Mouse (Mus musculus): ENCODE results near the gene Pik3r2.

Pik3r2 gene

DNA sequence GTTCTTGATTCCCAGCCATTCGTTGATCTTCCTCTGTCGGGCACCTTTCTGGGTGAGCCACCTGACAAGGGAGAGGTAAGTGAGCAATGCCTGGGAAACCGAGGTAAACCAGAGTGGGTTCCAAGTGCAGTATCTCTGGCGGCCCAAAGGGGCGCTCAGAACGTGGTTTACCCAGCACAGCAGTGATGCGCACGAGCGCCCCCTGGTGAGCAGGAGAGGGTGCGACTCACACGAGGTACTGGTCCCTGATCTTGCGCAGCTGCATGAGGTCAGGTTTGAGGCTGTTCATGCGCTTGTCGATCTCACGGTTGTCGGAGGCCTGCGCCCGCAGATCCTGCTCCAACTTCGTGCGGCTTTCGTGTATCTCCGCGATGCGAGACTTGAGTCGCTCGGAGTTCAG lies 7.2 kb downstream of the Pik3r2 start:
- no peak for TF ChIP-seq GATA4 (IDR thresholded peaks at IDR 0.05; ENCODE audit: insufficient replicate concordance, low read length)

DNA sequence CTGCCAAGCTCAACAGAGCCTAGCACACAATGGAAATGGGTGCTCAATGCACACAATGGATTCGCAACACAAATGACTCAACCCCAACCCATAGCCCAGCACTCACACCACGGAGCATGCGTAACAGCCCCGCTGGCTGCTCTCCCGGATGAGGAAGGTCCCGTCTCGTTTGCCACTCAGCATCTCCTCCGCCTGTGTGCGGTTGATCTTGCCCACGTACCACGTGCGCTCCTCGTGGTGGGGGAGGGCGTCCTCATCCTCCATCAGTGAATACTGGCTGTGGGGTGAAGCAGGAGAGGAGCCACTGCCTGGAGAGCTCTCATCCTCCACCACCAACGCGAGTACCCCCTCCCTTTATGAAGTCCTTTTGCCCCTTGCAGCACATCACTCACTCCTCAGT lies 7.6 kb downstream of the Pik3r2 start:
- no peak for TF ChIP-seq GATA4 (IDR thresholded peaks at IDR 0.05; ENCODE audit: insufficient replicate concordance, low read length)

DNA sequence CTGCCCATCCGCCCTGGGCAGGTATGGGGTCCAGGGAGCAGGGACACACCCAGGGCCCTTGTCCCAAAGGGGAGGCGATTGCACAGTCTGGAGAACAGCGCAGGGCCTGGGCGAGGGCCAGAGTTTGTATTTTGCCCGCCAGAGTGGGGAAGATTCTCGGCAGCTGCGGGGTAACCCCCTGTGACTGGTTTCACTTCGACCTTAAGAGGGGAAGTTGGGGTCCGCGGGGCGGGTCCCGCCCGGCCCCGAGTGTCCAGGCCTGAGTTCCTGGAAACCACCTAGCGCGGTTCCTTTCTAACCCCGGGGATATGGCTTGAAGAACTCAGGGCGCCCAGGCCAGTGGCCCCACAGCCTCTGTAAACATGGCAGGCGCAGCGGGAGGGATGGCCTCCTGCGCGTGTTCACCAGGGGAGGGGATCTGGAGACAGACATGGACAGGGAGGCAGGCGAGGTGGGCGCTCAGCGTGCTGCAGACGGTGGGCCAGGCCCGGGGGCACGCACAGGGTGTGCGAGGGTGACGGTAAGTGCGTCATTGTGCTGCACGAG lies 8.2 kb downstream of the Pik3r2 start:
- no peak for TF ChIP-seq GATA4 (IDR thresholded peaks at IDR 0.05; ENCODE audit: insufficient replicate concordance, low read length)

DNA sequence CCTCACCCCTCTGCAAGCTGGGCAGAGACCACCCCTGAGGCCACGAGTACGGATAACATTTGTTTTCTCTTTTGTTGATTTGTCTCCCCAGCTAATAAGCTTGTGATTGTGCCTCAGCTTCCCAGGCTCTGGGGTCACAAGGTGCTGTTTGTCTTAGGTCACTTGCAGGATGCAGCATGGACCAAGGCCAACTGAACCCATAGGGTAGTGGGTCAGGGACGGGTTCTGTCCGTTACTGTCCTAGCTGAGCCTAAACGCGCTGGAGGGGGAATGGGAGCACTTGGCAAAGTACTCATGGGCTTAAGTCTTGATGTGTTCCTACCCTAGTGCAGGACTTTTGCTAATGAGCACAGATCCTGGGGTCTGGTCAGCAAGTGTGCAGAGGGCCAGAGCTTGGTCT lies 9.0 kb downstream of the Pik3r2 start:
- no peak for TF ChIP-seq GATA4 (IDR thresholded peaks at IDR 0.05; ENCODE audit: insufficient replicate concordance, low read length)

DNA sequence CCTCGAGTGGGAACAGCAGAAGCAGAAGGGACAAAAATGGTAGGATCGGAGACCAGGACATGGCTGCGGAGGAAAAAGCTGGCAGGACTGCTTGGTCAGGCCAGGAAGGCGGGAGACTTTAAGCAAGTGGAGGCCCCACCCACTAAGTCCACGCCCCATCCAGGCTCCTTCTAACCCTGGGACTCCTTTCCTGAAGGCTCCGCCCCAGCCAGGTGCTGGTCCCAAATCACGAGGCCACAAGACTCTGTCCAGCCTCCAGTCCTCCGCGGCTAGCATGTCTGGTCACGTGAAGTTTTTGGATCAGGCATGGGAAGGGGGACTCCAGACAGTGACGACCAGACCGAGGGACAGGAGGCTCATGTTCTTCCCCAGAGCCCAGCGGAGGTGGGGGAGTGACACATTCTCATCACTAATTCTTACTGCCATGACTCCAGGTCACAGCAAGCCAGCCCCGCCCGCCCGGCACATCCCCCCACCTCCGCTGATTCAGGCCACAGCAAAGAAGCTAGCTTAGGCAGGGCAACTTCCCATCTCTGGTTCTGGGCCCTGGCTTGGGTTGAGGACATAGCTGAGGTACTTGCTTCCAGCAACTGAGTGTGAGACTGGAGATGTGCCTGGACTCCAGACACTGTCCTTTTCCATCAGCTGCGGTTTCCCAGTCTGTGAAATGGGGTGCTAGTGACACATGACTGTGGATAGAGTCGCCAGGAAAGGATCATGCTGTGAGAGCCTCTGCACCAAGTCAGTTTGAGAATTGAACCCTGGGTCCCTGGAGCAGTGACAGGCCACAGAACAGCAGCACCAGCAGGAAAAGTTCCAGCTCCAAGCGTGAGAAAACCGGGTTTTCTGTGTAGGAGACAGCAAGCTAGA lies 9.7 kb downstream of the Pik3r2 start:
- no peak for TF ChIP-seq GATA4 (IDR thresholded peaks at IDR 0.05; ENCODE audit: insufficient replicate concordance, low read length)

DNA sequence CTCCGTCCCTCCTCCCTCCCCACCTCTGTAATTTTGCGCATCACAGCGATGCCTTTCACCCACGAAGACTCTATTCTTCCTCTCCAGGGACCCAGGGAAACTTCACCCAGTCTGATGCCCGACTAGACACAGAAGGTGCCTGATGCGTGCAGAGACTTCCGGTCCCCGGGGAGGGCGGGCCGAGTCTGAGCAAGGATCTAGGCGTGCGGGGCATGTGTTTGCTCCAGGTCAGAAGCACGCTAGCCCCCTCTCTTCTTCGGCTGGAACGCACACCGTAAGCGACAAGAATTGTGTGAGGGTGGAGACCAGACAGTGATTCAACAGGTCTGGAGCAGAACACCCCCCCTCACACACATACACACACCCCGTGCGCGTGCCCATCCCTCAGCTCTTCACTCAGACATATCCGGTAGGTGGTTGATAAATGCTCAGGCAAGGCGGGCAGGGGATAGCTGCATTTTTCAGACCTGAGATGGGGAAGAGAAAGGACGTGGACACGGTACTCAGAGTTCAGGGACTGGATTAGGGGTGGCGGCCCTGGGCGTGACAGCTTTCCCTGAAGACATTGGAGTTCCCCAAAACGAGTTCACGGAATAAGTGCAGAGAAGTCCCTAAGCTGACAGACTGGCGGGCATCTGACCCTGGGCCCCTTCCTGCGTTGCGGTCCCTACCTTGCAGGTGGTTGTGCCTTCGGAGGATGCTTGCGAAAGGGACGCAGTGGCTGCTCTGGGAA lies 10.5 kb downstream of the Pik3r2 start:
- no peak for TF ChIP-seq GATA4 (IDR thresholded peaks at IDR 0.05; ENCODE audit: insufficient replicate concordance, low read length)

DNA sequence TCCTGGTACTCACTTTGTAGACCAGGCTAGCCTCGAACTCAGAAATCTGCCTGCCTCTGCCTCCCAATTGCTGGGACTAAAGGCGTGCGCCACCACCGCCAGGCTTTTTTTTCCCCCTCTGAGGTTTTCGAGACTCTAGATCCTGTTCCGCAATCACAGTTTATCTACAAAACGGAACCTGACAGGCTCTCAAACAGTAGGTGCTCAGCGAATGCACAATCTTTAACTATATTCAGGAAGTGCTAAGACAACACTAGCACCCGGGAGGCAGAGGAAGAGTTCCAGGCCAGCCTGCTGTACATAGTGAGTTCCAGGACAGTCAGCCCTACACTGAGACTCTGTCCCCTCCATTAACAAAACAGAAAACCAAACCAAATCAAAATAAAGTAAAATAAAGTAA lies 11.2 kb downstream of the Pik3r2 start:
- no peak for TF ChIP-seq GATA4 (IDR thresholded peaks at IDR 0.05; ENCODE audit: insufficient replicate concordance, low read length)

DNA sequence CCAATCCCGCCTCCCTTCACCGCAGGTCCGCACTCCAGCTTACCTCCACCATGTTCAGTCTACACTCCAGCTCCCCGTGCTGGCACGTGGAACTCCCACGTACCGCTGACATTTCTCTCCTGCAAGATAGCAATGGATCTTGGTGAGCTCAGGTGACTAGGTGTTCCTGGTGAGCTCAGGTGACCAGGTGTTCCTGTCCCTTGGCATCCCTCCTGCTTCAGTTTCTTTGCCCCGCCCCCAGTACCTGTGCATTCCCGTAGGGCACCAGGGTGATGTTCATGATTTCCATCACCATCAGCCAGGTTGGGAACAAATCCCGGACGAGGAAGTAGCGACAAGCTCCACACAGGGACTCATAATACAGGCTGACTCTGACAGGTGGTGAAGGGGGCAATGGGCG lies 11.8 kb downstream of the Pik3r2 start:
- no peak for TF ChIP-seq GATA4 (IDR thresholded peaks at IDR 0.05; ENCODE audit: insufficient replicate concordance, low read length)

DNA sequence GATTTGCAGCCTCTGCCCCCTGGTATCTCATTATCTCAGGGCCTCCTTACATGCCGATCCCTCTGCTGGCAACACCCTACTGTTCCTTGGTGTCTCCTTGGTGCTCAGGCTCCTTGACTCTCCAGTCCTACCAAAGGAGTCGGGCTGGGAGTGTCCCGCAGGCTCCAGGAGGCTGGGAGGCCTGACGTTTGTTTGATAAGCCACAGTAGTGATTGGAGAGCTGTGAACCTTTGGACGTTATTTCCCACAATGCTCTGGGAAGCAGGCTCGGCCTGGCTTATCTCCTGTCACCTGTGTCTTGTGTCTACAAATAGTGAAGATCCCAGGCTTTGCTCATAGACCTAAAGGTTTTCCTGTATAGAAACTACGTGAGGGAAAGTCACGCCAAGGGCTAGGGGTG lies 12.5 kb downstream of the Pik3r2 start:
- TF ChIP-seq GATA4 (IDR thresholded peaks at IDR 0.05; ENCODE audit: insufficient replicate concordance, low read length): peak; percentile 69; the same call in 1 of the 2 replicates

DNA sequence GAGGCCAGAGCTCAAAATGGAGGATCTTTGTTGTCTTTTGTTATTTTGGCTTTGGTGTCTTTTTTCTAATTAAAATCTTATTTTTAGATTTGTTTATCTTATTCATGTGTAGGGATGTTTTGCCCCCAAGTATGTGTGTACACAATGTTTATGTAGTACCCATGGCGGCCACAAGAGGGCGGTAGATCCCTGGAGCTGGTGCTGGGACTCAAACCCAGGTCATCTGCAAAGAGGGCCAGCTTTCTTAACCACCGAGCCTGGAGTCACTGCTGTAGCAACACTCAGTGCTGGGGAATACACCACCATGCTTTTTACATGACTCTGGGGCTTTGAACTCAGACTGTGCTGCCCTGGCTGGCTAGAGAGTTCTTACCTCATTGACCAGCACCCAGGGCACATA lies 13.2 kb downstream of the Pik3r2 start:
- no peak for TF ChIP-seq GATA4 (IDR thresholded peaks at IDR 0.05; ENCODE audit: insufficient replicate concordance, low read length)

DNA sequence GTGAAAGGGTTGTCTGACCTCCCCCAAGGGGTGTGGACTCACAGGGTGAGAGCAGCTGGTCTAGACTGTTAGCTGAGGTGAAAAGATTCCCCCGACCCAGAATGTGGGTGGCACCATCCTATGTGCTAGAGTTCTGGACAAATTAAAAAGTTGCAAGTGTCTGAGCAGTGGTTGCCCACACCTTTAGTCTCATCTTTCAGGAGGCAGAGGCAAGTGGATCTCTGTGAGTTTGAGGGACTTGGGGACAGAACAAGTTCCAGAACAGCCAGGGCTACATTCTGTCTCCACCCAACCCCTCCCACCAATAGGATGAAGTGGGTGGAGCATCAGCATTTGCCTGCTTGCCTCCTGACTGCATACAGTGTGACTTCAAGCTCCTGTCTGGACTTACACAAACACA lies 14.4 kb downstream of the Pik3r2 start:
- no peak for TF ChIP-seq GATA4 (IDR thresholded peaks at IDR 0.05; ENCODE audit: insufficient replicate concordance, low read length)

DNA sequence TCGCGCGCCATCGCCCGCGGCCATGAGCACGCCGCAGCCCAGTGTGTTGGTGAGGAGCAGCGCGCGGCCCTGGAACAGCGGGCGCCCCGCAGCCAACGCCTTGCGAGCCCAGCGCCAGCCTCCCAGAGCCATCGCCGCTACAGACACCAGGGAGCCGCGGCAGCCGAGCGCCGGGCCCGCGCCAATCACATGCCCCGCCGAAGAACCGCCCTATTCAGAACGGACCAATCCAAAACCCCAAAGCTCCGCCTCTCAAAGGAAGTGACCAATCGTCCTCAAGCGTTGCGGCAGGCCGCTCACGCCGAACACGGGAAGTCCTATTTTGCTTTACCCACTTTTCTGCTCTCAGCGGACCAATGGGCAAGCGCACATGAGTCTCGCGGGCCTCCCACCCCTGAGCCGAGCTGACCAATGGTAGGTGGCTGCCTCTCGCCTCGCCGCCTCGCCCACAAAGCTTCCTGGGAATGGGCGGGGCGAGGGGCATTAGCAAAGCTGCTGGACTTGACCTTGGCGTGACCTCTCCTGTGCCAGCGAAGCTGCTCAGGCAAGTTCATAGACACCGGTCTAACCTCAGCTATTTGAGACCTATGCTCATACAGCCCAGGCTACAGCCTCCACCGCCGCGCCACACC lies 15.6 kb downstream of the Pik3r2 start, which contains the start of gene Mpv17l2:
Gene Mpv17l2, minus strand, starts transcription at position 172 of the 632 bp plus-strand sequence.
- TF ChIP-seq GATA4 (IDR thresholded peaks at IDR 0.05; ENCODE audit: insufficient replicate concordance, low read length): no peak

DNA sequence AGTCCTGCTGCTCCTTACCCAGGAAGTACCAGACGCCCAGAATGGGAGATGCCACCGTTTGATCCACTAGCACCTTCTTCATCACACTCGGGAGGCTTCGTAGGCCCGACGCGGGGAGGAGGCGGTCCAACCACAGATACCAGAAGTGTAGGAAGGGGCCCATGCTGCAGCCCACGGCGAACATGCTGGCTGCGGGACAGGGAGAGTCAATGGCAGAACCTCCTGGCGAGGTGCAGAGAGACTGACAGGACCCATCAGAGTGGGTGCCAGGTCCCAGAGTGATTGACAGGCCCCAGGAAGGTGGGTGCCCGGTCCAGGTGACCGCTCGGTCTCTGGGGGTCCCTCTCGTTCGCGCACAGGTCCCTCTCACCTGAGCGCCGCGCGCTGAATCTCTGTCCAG lies 16.2 kb downstream of the Pik3r2 start:
- TF ChIP-seq GATA4 (IDR thresholded peaks at IDR 0.05; ENCODE audit: insufficient replicate concordance, low read length): no peak

DNA sequence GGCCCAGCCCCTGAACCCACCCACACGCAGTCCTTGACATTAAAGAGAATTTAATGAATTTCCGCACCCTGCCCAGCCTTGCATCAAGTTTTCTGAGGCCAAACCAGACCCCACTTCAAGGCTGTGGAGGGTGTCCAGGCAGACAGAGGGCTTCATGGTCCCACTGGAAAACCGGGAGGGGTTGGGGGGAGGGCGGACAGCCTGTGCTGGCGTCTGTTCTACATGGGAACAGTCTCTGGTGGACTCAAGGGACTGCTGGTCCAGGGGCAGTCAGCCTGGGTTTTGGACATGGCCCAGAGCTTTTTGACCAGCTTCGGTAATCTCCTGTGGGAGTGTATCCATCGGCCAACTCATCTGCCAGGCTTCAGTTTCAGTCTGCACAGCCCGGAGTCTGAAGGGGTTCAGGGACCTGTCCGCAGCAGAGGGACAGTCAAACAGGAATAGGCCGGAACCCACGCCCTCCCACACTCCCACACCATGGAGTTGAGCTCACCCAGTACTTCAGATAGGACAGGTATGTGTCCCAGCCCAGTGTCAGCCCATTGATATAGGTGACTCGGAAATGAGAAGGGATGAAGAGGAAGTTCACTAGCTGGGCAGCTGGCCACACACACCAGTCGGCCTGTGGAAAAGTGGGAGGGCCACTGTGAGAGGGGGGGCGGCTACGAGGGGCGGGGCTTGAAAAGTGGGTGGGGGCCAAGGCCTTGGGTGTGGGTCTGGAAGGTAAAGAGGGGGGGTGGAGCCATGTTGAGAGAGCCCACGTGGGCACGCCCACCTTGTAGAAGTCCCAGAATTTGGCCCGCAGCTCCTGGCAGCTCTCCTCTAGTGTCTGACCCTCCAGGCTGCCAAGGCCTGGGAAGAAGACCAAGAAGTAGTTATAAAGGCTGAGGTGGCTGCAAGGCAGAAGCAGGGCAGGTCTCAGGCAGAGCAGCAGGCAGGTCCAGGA lies 17.6 kb downstream of the Pik3r2 start:
- TF ChIP-seq GATA4 (IDR thresholded peaks at IDR 0.05; ENCODE audit: insufficient replicate concordance, low read length): no peak

DNA sequence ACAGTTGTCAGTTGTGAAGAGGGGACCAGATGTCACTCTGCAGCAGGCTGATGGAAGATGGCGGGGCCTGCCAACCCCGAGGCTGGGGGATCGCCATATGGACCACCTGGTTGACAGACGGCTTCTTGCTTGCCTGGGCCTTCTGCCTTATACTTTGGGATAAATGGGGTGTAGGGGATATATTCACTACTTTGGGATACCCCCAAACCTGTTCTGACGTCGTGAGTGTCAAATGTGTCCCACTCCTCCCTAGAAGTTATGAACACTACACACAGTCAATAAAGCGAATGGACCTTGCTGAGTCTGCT lies 18.3 kb downstream of the Pik3r2 start:
- no peak for TF ChIP-seq GATA4 (IDR thresholded peaks at IDR 0.05; ENCODE audit: insufficient replicate concordance, low read length)
